Mouse (Mus musculus) B cell, adult 2 months (primary cell): Measurements from ENCODE around the gene Lce1m.
"Not testable (repeated sequence)": the region's sequence is repeated elsewhere in the genome, so short reads cannot be mapped to it uniquely, and the experiment has no call there.

Experiments used
- DNase-seq, 2 experiments: peaks; one replicate each; pipeline ENCODE4 v3.0.0; 2022

The Lce1m gene

GRCm38 (mm10) chr3:93018960-93019359, at the start of gene Lce1m:
Lce1m (minus strand) TSS chr3:93019060.
- DNase-seq: no peak

- not testable (repeated sequence) for DNase-seq
Observed at GRCm38 (mm10) chr3:93068523-93068922, 49.7 kb upstream of the Lce1m start, which contains the start of gene Gm4858. Gm4858 (plus strand) TSS chr3:93068823.

GRCm38 (mm10) chr3:93052826-93053474, 34.1 kb upstream of the Lce1m start:
- DNase-seq: peak in 1 of 2 experiments; percentile 2

GRCm38 (mm10) chr3:93050182-93050581, 31.3 kb upstream of the Lce1m start:
- no peak for DNase-seq

GRCm38 (mm10) chr3:93031450-93031849, 12.6 kb upstream of the Lce1m start:
- no peak for DNase-seq

GRCm38 (mm10) chr3:93025486-93025885, 6.6 kb upstream of the Lce1m start:
- DNase-seq: no peak

GRCm38 (mm10) chr3:93023411-93024184, 4.7 kb upstream of the Lce1m start:
- DNase-seq: no peak

- DNase-seq: no peak
Observed at GRCm38 (mm10) chr3:93021171-93021570, 2.3 kb upstream of the Lce1m start.

- DNase-seq: no peak
Observed at GRCm38 (mm10) chr3:93015460-93016104, 3.3 kb downstream of the Lce1m start, which contains the start of gene Crct1. Crct1 (minus strand) TSS chr3:93015687.

- DNase-seq: no peak
Observed at GRCm38 (mm10) chr3:93014871-93015270, 4.0 kb downstream of the Lce1m start.

GRCm38 (mm10) chr3:93014378-93014801, 4.5 kb downstream of the Lce1m start:
- no peak for DNase-seq

GRCm38 (mm10) chr3:93002843-93003242, 16.0 kb downstream of the Lce1m start:
- no peak for DNase-seq

GRCm38 (mm10) chr3:93000621-93001020, 18.2 kb downstream of the Lce1m start:
- DNase-seq: no peak

GRCm38 (mm10) chr3:92998691-92999090, 20.2 kb downstream of the Lce1m start:
- DNase-seq: no peak

- DNase-seq: no peak
Observed at GRCm38 (mm10) chr3:92991926-92992325, 26.9 kb downstream of the Lce1m start, which contains the start of gene Lce3f. Lce3f (plus strand) TSS chr3:92992226.

GRCm38 (mm10) chr3:92978484-92978883, 40.4 kb downstream of the Lce1m start:
- no peak for DNase-seq
